Mouse (Mus musculus): ENCODE data around the gene Rtp2. TPM values are rescaled to one million over a fixed set of nuclear protein-coding genes. Genes with fewer than 3 reads are reported as not detected.

The Rtp2 gene
- polyA plus RNA-seq, 1 experiment from 2014 or later = not detected

DNA sequence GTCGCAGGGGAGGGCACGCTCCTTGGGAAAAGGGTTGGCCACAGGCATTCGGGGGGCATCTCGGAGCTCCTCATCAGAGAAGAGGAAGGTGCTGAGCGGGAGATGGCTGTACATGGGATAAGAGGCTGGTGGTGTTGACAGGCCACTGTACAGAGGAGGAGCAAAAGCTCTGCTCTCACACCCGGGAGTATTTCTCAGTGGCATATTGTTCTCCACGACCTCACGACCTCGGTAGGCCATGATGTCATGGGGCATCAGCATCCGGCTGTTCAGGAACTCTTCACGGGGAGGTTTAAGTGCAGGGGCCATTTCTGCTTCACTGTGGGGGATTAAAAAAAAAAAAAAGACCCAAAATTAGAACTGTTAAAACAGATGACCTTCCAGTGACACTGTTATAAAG, 40.7 kb upstream of the Rtp2 start:
- ATAC-seq (ENCODE audit: insufficient number of reproducible peaks, low FRiP score, low TSS enrichment, low read depth) = no peak
- H3K9ac ChIP-seq (ENCODE audit: low read length) = no peak overlapping the region
- no peak for DNase-seq (ENCODE audit: low spot score)
- no peaks in the 10 kb centered on the region for H3K36me3 ChIP-seq (ENCODE audit: control insufficient read depth, insufficient read depth, low read length)
- no peak overlapping the region for H3K27ac ChIP-seq (replicated peaks; ENCODE audit: low read depth, low read length)
- no peaks in the 10 kb centered on the region for H3K27me3 ChIP-seq (ENCODE audit: control insufficient read depth, insufficient read depth, low read length)
- H3K4me2 ChIP-seq (ENCODE audit: low read depth, severe bottlenecking) = no peak overlapping the region
- H3K9me3 ChIP-seq (ENCODE audit: control insufficient read depth, low read length) = no peaks in the 10 kb centered on the region
- H3K4me1 ChIP-seq (ENCODE audit: control insufficient read depth, insufficient read depth, low read length) = no peaks in the 10 kb centered on the region
- H3K4me3 ChIP-seq (ENCODE audit: low read depth, low read length) = no peak overlapping the region
- 81% methylated on average over 11 of the region's 11 CpGs for WGBS

DNA sequence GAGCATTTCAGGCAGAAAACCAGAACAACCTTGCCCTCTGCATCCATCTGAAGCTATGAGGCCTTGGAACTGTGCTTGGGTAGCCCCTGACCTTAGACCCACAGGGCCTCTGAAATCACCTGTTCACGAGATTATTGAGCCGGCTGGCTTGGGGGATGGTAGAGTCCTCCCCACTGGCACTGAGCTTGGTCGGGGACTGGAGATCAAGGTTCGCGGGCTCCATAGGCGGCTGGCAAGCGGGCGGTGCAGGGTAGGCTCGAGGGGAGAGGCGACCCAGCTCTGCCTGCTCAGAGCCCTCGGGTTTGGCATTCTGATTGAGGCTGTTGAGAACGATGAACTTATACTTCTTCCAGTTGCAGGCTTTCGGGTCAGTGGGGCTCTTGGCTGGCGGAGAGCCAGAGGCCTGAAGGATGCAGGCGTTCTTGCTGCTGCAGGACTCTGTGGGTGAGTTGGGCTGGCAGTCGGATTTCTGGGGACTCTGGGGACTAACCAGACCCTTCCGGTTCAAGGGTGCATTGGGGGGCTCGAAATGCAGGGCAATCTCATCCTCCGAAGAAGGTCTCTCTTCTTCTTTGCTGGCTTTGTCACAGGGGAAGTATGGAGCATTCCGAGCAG, 40.0 kb upstream of the Rtp2 start:
- H3K27ac ChIP-seq (replicated peaks; ENCODE audit: low read depth, low read length) = no peak overlapping the region
- H3K4me3 ChIP-seq (ENCODE audit: low read depth, low read length) = no peak overlapping the region
- H3K4me1 ChIP-seq (ENCODE audit: control insufficient read depth, insufficient read depth, low read length) = no peaks in the 10 kb centered on the region
- H3K4me2 ChIP-seq (ENCODE audit: low read depth, severe bottlenecking) = no peak overlapping the region
- WGBS = 82% methylated on average over 20 of the region's 20 CpGs
- no peak for DNase-seq (ENCODE audit: low spot score)
- no peaks in the 10 kb centered on the region for H3K27me3 ChIP-seq (ENCODE audit: control insufficient read depth, insufficient read depth, low read length)
- no peaks in the 10 kb centered on the region for H3K9me3 ChIP-seq (ENCODE audit: control insufficient read depth, low read length)
- ATAC-seq (ENCODE audit: insufficient number of reproducible peaks, low FRiP score, low TSS enrichment, low read depth) = no peak
- no peaks in the 10 kb centered on the region for H3K36me3 ChIP-seq (ENCODE audit: control insufficient read depth, insufficient read depth, low read length)
- H3K9ac ChIP-seq (ENCODE audit: low read length) = no peak overlapping the region

DNA sequence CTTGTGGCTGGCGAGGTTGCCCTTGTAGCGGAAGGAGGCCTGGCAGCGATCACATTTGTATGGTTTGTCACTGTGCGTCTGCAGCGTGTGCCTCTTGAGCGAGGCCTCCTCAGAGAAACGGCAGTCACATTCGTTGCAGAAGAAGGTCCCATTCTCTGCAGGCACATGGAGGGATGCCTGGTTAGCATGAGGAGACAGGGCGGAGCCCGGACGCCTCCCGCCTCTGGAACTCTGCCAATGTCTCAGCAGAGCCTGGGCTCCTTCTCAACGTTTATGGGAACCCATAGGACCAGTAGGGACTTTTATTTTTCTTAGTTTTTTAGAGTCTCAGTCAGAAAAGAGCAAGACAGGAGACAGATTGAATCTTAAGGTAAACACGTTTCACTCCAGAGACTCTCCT, 37.7 kb upstream of the Rtp2 start:
- Histone ChIP-seq H3K9me3 (ENCODE audit: control insufficient read depth, low read length) (no peaks in the 10 kb centered on the region), H3K27ac (replicated peaks; ENCODE audit: low read depth, low read length) (no peak overlapping the region), H3K4me2 (ENCODE audit: low read depth, severe bottlenecking) (no peak overlapping the region), H3K9ac (ENCODE audit: low read length) (no peak overlapping the region), H3K4me3 (ENCODE audit: low read depth, low read length) (no peak overlapping the region), H3K27me3 (ENCODE audit: control insufficient read depth, insufficient read depth, low read length) (no peaks in the 10 kb centered on the region), H3K4me1 (ENCODE audit: control insufficient read depth, insufficient read depth, low read length) (no peaks in the 10 kb centered on the region), H3K36me3 (ENCODE audit: control insufficient read depth, insufficient read depth, low read length) (no peaks in the 10 kb centered on the region)
- DNase-seq (ENCODE audit: low spot score) = no peak
- ATAC-seq (ENCODE audit: insufficient number of reproducible peaks, low FRiP score, low TSS enrichment, low read depth) = no peak
- 82% methylated on average over 14 of the region's 14 CpGs for WGBS

DNA sequence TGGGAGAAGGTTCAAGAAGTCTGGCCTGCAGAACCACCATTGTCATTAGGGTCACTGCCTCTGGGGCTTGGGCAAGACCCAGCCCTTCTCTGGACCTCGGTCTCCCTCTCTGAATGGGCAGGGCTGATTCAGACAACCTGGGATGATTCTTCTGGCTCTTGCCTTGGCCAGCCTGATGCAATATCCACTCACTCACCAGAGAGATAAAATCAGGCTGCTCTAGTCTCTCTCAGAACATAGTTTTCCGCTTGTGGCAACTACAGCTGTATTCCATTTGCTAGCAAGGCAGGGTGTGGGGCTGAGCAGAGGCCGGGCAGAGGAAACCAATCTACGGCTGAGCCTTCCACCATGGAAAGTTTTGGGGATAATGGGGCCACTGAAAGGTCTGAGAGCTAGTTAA, 36.7 kb upstream of the Rtp2 start:
- no peak overlapping the region for H3K9ac ChIP-seq (ENCODE audit: low read length)
- H3K4me3 ChIP-seq (ENCODE audit: low read depth, low read length) = no peak overlapping the region
- H3K4me2 ChIP-seq (ENCODE audit: low read depth, severe bottlenecking) = no peak overlapping the region
- no peaks in the 10 kb centered on the region for H3K36me3 ChIP-seq (ENCODE audit: control insufficient read depth, insufficient read depth, low read length)
- ATAC-seq (ENCODE audit: insufficient number of reproducible peaks, low FRiP score, low TSS enrichment, low read depth) (no peak), DNase-seq (ENCODE audit: low spot score) (no peak)
- no peaks in the 10 kb centered on the region for H3K27me3 ChIP-seq (ENCODE audit: control insufficient read depth, insufficient read depth, low read length)
- no peak overlapping the region for H3K27ac ChIP-seq (replicated peaks; ENCODE audit: low read depth, low read length)
- H3K9me3 ChIP-seq (ENCODE audit: control insufficient read depth, low read length) = no peaks in the 10 kb centered on the region
- 74% methylated on average over 4 of the region's 4 CpGs for WGBS
- H3K4me1 ChIP-seq (ENCODE audit: control insufficient read depth, insufficient read depth, low read length) = no peaks in the 10 kb centered on the region

DNA sequence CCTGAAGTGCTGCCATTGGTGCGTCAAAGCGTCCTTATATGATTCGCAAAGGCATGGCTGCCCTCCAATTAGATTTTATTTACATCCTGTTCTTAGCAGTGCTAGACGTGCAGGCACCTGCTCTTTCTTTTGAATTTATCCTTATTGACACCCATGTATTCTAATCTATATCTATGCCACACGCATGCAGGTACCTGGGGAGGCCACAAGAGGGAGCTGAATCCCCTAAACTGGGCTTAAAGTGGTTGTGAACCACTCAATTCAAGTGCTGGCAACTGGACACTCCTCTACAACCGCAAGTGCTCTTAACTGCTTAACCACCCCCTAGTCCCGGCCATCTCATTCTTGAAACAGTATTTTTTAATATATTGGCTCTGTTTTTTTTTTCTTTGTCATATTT, 35.1 kb upstream of the Rtp2 start:
- 82% methylated on average over 7 of the region's 7 CpGs for WGBS
- Histone ChIP-seq H3K27ac (replicated peaks; ENCODE audit: low read depth, low read length) (no peak overlapping the region), H3K9me3 (ENCODE audit: control insufficient read depth, low read length) (no peaks in the 10 kb centered on the region), H3K4me3 (ENCODE audit: low read depth, low read length) (no peak overlapping the region), H3K4me1 (ENCODE audit: control insufficient read depth, insufficient read depth, low read length) (no peaks in the 10 kb centered on the region), H3K9ac (ENCODE audit: low read length) (no peak overlapping the region), H3K36me3 (ENCODE audit: control insufficient read depth, insufficient read depth, low read length) (no peaks in the 10 kb centered on the region), H3K27me3 (ENCODE audit: control insufficient read depth, insufficient read depth, low read length) (no peaks in the 10 kb centered on the region), H3K4me2 (ENCODE audit: low read depth, severe bottlenecking) (no peak overlapping the region)
- DNase-seq (ENCODE audit: low spot score) (no peak), ATAC-seq (ENCODE audit: insufficient number of reproducible peaks, low FRiP score, low TSS enrichment, low read depth) (no peak)

DNA sequence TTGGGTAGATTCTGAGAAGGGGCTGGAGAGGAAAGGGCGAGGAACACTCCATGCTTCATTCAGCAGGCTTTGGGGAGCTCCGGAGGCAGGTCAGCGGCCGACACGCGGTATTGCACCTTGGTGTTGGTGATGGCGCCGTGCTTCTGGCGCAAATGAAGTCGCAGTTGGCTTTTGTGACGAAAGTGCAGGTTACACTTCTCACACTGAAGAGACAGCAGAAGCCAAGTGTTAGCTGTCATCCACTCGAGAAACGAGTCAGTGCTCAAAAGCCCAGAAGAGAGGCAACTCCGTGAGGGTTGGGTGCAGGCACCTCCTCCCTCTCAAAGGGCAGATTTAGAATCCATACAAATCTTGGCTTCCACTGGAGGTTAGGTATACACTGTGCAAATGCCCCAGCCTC, 33.9 kb upstream of the Rtp2 start:
- Histone ChIP-seq H3K9ac (ENCODE audit: low read length) (no peak overlapping the region), H3K9me3 (ENCODE audit: control insufficient read depth, low read length) (no peaks in the 10 kb centered on the region), H3K4me1 (ENCODE audit: control insufficient read depth, insufficient read depth, low read length) (no peaks in the 10 kb centered on the region), H3K4me3 (ENCODE audit: low read depth, low read length) (no peak overlapping the region), H3K4me2 (ENCODE audit: low read depth, severe bottlenecking) (no peak overlapping the region), H3K36me3 (ENCODE audit: control insufficient read depth, insufficient read depth, low read length) (no peaks in the 10 kb centered on the region), H3K27ac (replicated peaks; ENCODE audit: low read depth, low read length) (no peak overlapping the region), H3K27me3 (ENCODE audit: control insufficient read depth, insufficient read depth, low read length) (no peaks in the 10 kb centered on the region)
- no peak for DNase-seq (ENCODE audit: low spot score)
- 88% methylated on average over 14 of the region's 14 CpGs for WGBS
- ATAC-seq (ENCODE audit: insufficient number of reproducible peaks, low FRiP score, low TSS enrichment, low read depth) = no peak

DNA sequence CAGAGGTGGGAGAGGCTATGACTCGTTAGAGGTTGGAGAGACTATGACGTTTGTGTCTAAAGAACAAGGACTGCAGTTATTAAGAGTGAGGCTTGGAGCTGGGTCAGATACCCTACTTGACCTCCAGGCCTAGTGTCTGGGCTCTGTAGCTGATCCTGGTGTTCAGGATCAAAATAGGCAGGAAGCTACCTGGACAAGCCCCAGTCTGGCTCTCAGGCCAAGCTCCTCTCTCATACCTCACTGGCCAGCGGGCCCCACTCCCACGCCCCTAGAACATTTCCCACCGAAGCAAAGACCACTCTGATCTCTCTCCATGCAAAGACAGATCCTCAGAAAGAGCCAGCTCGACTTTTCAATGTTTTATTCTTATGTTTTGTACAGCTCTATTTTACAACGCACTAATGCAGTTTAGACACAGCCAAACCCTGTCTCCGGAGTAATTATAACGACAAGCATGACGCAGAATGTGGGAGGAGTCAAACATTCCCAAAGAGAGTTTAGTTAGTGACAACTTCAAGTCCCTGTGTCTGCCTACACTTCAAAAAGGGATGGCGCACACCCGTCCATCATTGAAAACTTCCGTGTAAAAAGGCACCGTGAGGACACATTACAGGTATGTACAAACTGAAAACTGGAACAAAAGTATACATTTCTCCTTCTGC, 32.6 kb upstream of the Rtp2 start:
- H3K4me2 ChIP-seq (ENCODE audit: low read depth, severe bottlenecking) = no peak overlapping the region

DNA sequence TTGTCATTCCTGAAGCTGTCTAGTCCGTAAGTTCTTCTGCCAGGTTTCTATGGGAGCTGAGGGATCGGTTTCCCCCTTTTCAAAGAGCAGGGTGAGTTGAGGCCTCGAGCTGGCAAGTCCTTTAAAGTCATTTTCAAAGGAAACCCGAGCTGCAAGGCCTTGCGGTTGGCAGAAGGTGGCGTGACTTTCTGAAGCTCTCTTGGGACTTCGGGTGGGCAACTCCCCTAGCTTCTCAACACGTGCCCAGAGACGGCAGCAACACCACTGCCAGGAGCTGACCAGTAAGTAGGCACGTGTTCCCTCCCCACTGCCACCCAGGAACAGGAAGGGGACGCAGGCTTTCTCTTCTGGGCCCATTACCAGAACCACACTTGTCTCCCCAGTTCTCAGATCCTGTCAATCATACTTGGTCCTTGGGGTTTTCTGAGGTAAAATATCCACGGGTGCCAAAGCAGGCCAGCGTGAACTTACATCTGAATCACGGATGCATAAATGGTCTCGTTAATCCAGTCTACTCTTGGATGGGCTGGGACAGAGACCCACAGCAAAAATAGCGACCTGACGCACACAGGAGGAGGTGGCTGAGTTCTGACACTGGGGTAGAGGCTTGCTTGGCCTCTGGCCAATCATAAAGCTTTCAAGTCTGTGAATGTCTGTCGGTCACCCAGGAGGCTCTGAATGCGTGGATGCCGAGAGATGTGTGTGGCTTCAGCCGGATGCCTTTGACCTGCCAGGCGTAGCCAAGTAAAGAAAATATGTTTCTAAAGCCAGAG, 31.9 kb upstream of the Rtp2 start:
- ATAC-seq (ENCODE audit: insufficient number of reproducible peaks, low FRiP score, low TSS enrichment, low read depth) = no peak
- WGBS = 74% methylated on average over 22 of the region's 22 CpGs
- no peak overlapping the region for H3K27ac ChIP-seq (replicated peaks; ENCODE audit: low read depth, low read length)

More for the DNA sequence above, 32.6 kb upstream of the Rtp2 start:
- H3K9me3 ChIP-seq (ENCODE audit: control insufficient read depth, low read length) = no peaks in the 10 kb centered on the region
- H3K27ac ChIP-seq (replicated peaks; ENCODE audit: low read depth, low read length) = no peak overlapping the region
- DNase-seq (ENCODE audit: low spot score) (no peak), ATAC-seq (ENCODE audit: insufficient number of reproducible peaks, low FRiP score, low TSS enrichment, low read depth) (no peak)
- no peaks in the 10 kb centered on the region for H3K36me3 ChIP-seq (ENCODE audit: control insufficient read depth, insufficient read depth, low read length)
- no peaks in the 10 kb centered on the region for H3K4me1 ChIP-seq (ENCODE audit: control insufficient read depth, insufficient read depth, low read length)
- no peaks in the 10 kb centered on the region for H3K27me3 ChIP-seq (ENCODE audit: control insufficient read depth, insufficient read depth, low read length)
- H3K4me3 ChIP-seq (ENCODE audit: low read depth, low read length) = no peak overlapping the region
- no peak overlapping the region for H3K9ac ChIP-seq (ENCODE audit: low read length)
- 85% methylated on average over 14 of the region's 14 CpGs for WGBS

More for the DNA sequence above, 31.9 kb upstream of the Rtp2 start:
- Histone ChIP-seq H3K27me3 (ENCODE audit: control insufficient read depth, insufficient read depth, low read length) (no peaks in the 10 kb centered on the region), H3K36me3 (ENCODE audit: control insufficient read depth, insufficient read depth, low read length) (no peaks in the 10 kb centered on the region), H3K4me1 (ENCODE audit: control insufficient read depth, insufficient read depth, low read length) (no peaks in the 10 kb centered on the region), H3K4me3 (ENCODE audit: low read depth, low read length) (no peak overlapping the region), H3K9me3 (ENCODE audit: control insufficient read depth, low read length) (no peaks in the 10 kb centered on the region), H3K9ac (ENCODE audit: low read length) (no peak overlapping the region), H3K4me2 (ENCODE audit: low read depth, severe bottlenecking) (no peak overlapping the region)
- no peak for DNase-seq (ENCODE audit: low spot score)

Data from limb, embryonic 11.5 days (tissue).